1 mouse cellular context compared by ENCODE assay signal in the genomic region with DNA sequence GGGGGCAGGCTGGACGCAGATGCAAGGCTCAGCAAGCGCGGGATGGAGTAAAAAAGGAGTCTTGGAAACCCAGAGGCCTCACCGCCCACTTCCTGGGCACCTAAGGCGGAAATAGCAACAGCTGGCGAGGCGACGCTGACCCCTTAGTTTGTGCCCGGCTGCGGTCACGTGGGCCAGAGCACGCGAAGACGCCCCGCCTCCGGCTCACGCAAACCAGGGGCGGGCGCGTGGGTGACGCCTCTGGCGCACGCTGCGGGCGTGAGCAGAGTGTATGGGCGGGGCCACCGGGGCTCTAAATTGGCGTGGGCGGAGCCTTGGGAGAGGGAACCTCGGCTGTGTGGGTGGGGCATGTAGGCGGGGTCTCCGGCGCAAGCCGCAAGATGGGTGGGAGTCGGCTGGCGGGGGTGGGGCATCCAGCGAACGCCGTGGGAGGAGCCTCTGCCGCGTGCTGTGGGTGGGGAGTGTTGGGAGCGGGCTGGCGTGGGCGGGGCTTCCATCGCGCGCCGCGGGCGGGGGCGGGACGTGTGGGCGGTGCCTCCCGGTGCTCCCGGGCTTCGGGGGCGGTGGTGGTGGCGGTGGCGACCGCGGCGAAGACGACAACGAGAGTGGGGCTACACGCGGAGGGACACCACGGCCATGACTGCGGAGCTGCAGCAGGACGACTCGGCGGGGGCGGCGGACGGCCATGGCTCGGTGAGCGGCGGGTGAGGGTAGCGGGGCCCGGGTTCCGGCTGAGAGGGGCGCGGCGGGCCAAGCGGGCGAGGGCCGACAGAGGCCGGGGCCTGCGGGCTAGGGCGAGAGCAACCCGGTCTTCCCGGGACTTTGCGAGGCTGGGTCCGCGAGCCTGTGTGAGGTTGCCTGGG.
TF ChIP-seq lines count a peak whose summit lies in the region.

A gene (plus strand): TSS at position 531 of the 863 bp plus-strand sequence.

TF ChIP-seq in CH12.LX, 34 proteins besides CTCF, POLR2A, EP300 and RAD21:
- TF ChIP-seq ETS1 (conservative IDR thresholded peaks at IDR 0.05; ENCODE audit: low read depth, low read length), result peak; percentile 78
- TF ChIP-seq IRF4 (IDR thresholded peaks at IDR 0.05; ENCODE audit: low read depth, low read length), result peak; percentile 52; the same call in 1 of the 2 replicates
- 0 out of 2 replicates have a peak, but pooled peaks have one; percentile 54 for TF ChIP-seq KAT2A (IDR thresholded peaks at IDR 0.05; ENCODE audit: insufficient replicate concordance, low read length)
- TF ChIP-seq E2F4 (IDR thresholded peaks at IDR 0.05; ENCODE audit: insufficient replicate concordance, low read depth, low read length), result no peak
- no peak for TF ChIP-seq JUN (IDR thresholded peaks at IDR 0.05; ENCODE audit: insufficient read depth, low read depth, low read length)
- TF ChIP-seq NRF1 (IDR thresholded peaks at IDR 0.05; ENCODE audit: low read depth, low read length), result peak; percentile 72
- no peak for TF ChIP-seq TBP (conservative IDR thresholded peaks at IDR 0.05; ENCODE audit: low read depth, low read length)
- 0 out of 2 replicates have a peak, but pooled peaks have one; percentile 33 for TF ChIP-seq UBTF (IDR thresholded peaks at IDR 0.05; ENCODE audit: low read depth, low read length)
- TF ChIP-seq TCF12 (IDR thresholded peaks at IDR 0.05; ENCODE audit: low read depth, low read length), result peak; percentile 77; the same call in 1 of the 2 replicates
- TF ChIP-seq GABPA (IDR thresholded peaks at IDR 0.05; ENCODE audit: insufficient replicate concordance, low read depth, low read length), result no peak
- peak; percentile 71 for TF ChIP-seq MEF2A (IDR thresholded peaks at IDR 0.05; ENCODE audit: borderline replicate concordance, low read depth, low read length)
- 0 out of 2 replicates have a peak, but pooled peaks have one; percentile 20 for TF ChIP-seq ZNF384 (IDR thresholded peaks at IDR 0.05; ENCODE audit: low read depth, low read length)
- peak; percentile 50; the same call in 1 of the 2 replicates for TF ChIP-seq ZMIZ1 (IDR thresholded peaks at IDR 0.05; ENCODE audit: low read depth, low read length)
- peak; percentile 70 for TF ChIP-seq MYC (IDR thresholded peaks at IDR 0.05; ENCODE audit: low read depth, low read length)
- peak; percentile 97 for TF ChIP-seq BHLHE40 (IDR thresholded peaks at IDR 0.05; ENCODE audit: low read depth, low read length)
- TF ChIP-seq SMC3 (IDR thresholded peaks at IDR 0.05; ENCODE audit: low read depth, low read length), result no peak
- TF ChIP-seq MXI1 (IDR thresholded peaks at IDR 0.05; ENCODE audit: low read depth, low read length), result peak; percentile 80
- no peak for TF ChIP-seq MAFK (IDR thresholded peaks at IDR 0.05; ENCODE audit: insufficient replicate concordance, low read length)
- peak; percentile 62 for TF ChIP-seq SIN3A (IDR thresholded peaks at IDR 0.05; ENCODE audit: low read length)
- TF ChIP-seq USF2 (conservative IDR thresholded peaks at IDR 0.05; ENCODE audit: low read depth, low read length), result peak; percentile 91
- no peak; the same call in 1 of the 2 replicates for TF ChIP-seq CHD2 (IDR thresholded peaks at IDR 0.05; ENCODE audit: low read length)
- TF ChIP-seq CHD1 (IDR thresholded peaks at IDR 0.05; ENCODE audit: low read depth, low read length), result 0 out of 2 replicates have a peak, but pooled peaks have one; percentile 14
- TF ChIP-seq JUND (conservative IDR thresholded peaks at IDR 0.05; ENCODE audit: low read depth, low read length), result no peak
- peak; percentile 75 for TF ChIP-seq MAZ (IDR thresholded peaks at IDR 0.05; ENCODE audit: low read depth, low read length)
- TF ChIP-seq PAX5 (IDR thresholded peaks at IDR 0.05; ENCODE audit: low read length), result no peak
- TF ChIP-seq ELF1 (IDR thresholded peaks at IDR 0.05; ENCODE audit: low read depth, low read length), result peak; percentile 91
- peak; percentile 97 for TF ChIP-seq USF1 (IDR thresholded peaks at IDR 0.05; ENCODE audit: low read depth, low read length)
- TF ChIP-seq HCFC1 (IDR thresholded peaks at IDR 0.05; ENCODE audit: low read depth, low read length), result peak; percentile 68
- TF ChIP-seq NELFE (IDR thresholded peaks at IDR 0.05; ENCODE audit: low read depth, low read length), result peak; percentile 80
- TF ChIP-seq ZC3H11A (IDR thresholded peaks at IDR 0.05; ENCODE audit: low read depth, low read length), result no peak
- peak; percentile 95 for TF ChIP-seq MAX (IDR thresholded peaks at IDR 0.05; ENCODE audit: low read length)
- TF ChIP-seq RCOR1 (conservative IDR thresholded peaks at IDR 0.05; ENCODE audit: low read depth, low read length), result no peak
- TF ChIP-seq POLR2AphosphoS2 (IDR thresholded peaks at IDR 0.05; ENCODE audit: low read depth, low read length), result no peak
- TF ChIP-seq ZKSCAN1 (IDR thresholded peaks at IDR 0.05; ENCODE audit: borderline replicate concordance, low read depth, low read length), result no peak
